Mouse (Mus musculus): ENCODE results near the gene Wdfy3. TPM values are rescaled to one million over a fixed set of nuclear protein-coding genes. Genes with fewer than 3 reads are reported as not detected.
"Not testable (repeated sequence)": the region's sequence is repeated elsewhere in the genome, so short reads cannot be mapped to it uniquely, and the experiment has no call there.

Wdfy3 gene
- total RNA-seq, 2 experiments from 2014 or later: 20.0 to 23.9 TPM

GRCm38 (mm10) chr5:101948641-101949040, 121.1 kb downstream of the Wdfy3 start:
- no peak for DNase-seq
- no peak for TF ChIP-seq CTCF (IDR thresholded peaks at IDR 0.05)
- Histone ChIP-seq H3K27ac (no peak overlapping the region), H3K4me3 (no peak overlapping the region)
- intact Hi-C loops (cut with DNase I): no loop called here

GRCm38 (mm10) chr5:101945731-101946130, 124.0 kb downstream of the Wdfy3 start:
- no peak for TF ChIP-seq CTCF (IDR thresholded peaks at IDR 0.05)
- no peak overlapping the region for H3K4me3 ChIP-seq
- DNase-seq: peak; percentile 71
- peak overlapping the region; percentile 76 for H3K27ac ChIP-seq
- intact Hi-C loops (cut with DNase I): no loop called here

GRCm38 (mm10) chr5:101937909-101938596, 131.7 kb downstream of the Wdfy3 start:
- intact Hi-C loops (cut with DNase I): no loop called here
- no peak for TF ChIP-seq CTCF (IDR thresholded peaks at IDR 0.05)
- no peak for DNase-seq
- no peak overlapping the region for H3K4me3 ChIP-seq
- 0 out of 2 replicates have a peak overlapping the region, but pooled peaks have one; percentile 16 for H3K27ac ChIP-seq

- Histone ChIP-seq H3K4me3 (no peak overlapping the region), H3K27ac (peak overlapping the region; percentile 16)
- DNase-seq: no peak
- intact Hi-C loops (cut with DNase I): no loop called here
- TF ChIP-seq CTCF (IDR thresholded peaks at IDR 0.05): no peak
These were observed 132.4 kb downstream of the Wdfy3 start for GRCm38 (mm10) chr5:101937362-101937761.

GRCm38 (mm10) chr5:101935893-101936292, 133.8 kb downstream of the Wdfy3 start:
- DNase-seq: peak; percentile 47
- H3K4me3 ChIP-seq: no peak overlapping the region
- intact Hi-C loops (cut with DNase I): no loop called here
- H3K27ac ChIP-seq: peak overlapping the region; percentile 3; the same call in 1 of the 2 replicates
- no peak for TF ChIP-seq CTCF (IDR thresholded peaks at IDR 0.05)

- DNase-seq: no peak
- Histone ChIP-seq H3K27ac (0 out of 2 replicates have a peak overlapping the region, but pooled peaks have one; percentile 1), H3K4me3 (no peak overlapping the region)
- intact Hi-C loops (cut with DNase I): loop anchor here (5.0 kb wide), 1 partner anchor 138 kb away; no protein-coding TSS in a partner anchor
- TF ChIP-seq CTCF (IDR thresholded peaks at IDR 0.05): no peak
These were observed 135.1 kb downstream of the Wdfy3 start for GRCm38 (mm10) chr5:101934629-101935028.

- no peak for TF ChIP-seq CTCF (IDR thresholded peaks at IDR 0.05)
- Histone ChIP-seq H3K4me3 (no peak overlapping the region), H3K27ac (peak overlapping the region; percentile 59)
- DNase-seq: peak; percentile 34
- intact Hi-C loops (cut with DNase I): loop anchor here (5.0 kb wide), 1 partner anchor 139 kb away; no protein-coding TSS in a partner anchor
These were observed 136.5 kb downstream of the Wdfy3 start for GRCm38 (mm10) chr5:101932971-101933810.

GRCm38 (mm10) chr5:101931997-101932396, 137.7 kb downstream of the Wdfy3 start:
- peak; percentile 55 for TF ChIP-seq CTCF (IDR thresholded peaks at IDR 0.05)
- no peak overlapping the region for H3K27ac ChIP-seq
- H3K4me3 ChIP-seq: no peak overlapping the region
- no peak for DNase-seq
- intact Hi-C loops (cut with DNase I): loop anchor here (5.0 kb wide), 1 partner anchor 140 kb away; no protein-coding TSS in a partner anchor

- Histone ChIP-seq H3K27ac (no peak overlapping the region), H3K4me3 (no peak overlapping the region)
- intact Hi-C loops (cut with DNase I): no loop called here
- no peak for TF ChIP-seq CTCF (IDR thresholded peaks at IDR 0.05)
- no peak for DNase-seq
These were observed 143.4 kb downstream of the Wdfy3 start for GRCm38 (mm10) chr5:101926311-101926710.

- intact Hi-C loops (cut with DNase I): no loop called here
- TF ChIP-seq CTCF (IDR thresholded peaks at IDR 0.05): no peak
- no peak for DNase-seq
- Histone ChIP-seq H3K4me3 (no peak overlapping the region), H3K27ac (no peak overlapping the region)
These were observed 146.0 kb downstream of the Wdfy3 start for GRCm38 (mm10) chr5:101923710-101924109.

GRCm38 (mm10) chr5:101919559-101919958, 150.2 kb downstream of the Wdfy3 start:
- no peak overlapping the region for H3K27ac ChIP-seq
- no peak for TF ChIP-seq CTCF (IDR thresholded peaks at IDR 0.05)
- DNase-seq: no peak
- H3K4me3 ChIP-seq: no peak overlapping the region
- intact Hi-C loops (cut with DNase I): no loop called here

- no peak for TF ChIP-seq CTCF (IDR thresholded peaks at IDR 0.05)
- H3K4me3 ChIP-seq: no peak overlapping the region
- intact Hi-C loops (cut with DNase I): no loop called here
- DNase-seq: no peak
- H3K27ac ChIP-seq: no peak overlapping the region
These were observed 160.3 kb downstream of the Wdfy3 start for GRCm38 (mm10) chr5:101909468-101909867.

GRCm38 (mm10) chr5:101905624-101906023, 164.1 kb downstream of the Wdfy3 start:
- DNase-seq: no peak
- no peak for TF ChIP-seq CTCF (IDR thresholded peaks at IDR 0.05)
- Histone ChIP-seq H3K4me3 (no peak overlapping the region), H3K27ac (no peak overlapping the region)
- intact Hi-C loops (cut with DNase I): no loop called here

GRCm38 (mm10) chr5:101904841-101905240, 164.9 kb downstream of the Wdfy3 start:
- DNase-seq; intact Hi-C loops (cut with DNase I); H3K27ac ChIP-seq; H3K4me3 ChIP-seq: not testable (repeated sequence)
